Mouse (Mus musculus): ENCODE results near the gene Vwa3b. TPM values are rescaled to one million over a fixed set of nuclear protein-coding genes. Genes with fewer than 3 reads are reported as not detected.
A peak's percentile ranks its signal among the peaks of the same experiment; 100 is the strongest.

The Vwa3b gene
- polyA plus RNA-seq, 1 experiment from 2014 or later = 1.5 TPM

DNA sequence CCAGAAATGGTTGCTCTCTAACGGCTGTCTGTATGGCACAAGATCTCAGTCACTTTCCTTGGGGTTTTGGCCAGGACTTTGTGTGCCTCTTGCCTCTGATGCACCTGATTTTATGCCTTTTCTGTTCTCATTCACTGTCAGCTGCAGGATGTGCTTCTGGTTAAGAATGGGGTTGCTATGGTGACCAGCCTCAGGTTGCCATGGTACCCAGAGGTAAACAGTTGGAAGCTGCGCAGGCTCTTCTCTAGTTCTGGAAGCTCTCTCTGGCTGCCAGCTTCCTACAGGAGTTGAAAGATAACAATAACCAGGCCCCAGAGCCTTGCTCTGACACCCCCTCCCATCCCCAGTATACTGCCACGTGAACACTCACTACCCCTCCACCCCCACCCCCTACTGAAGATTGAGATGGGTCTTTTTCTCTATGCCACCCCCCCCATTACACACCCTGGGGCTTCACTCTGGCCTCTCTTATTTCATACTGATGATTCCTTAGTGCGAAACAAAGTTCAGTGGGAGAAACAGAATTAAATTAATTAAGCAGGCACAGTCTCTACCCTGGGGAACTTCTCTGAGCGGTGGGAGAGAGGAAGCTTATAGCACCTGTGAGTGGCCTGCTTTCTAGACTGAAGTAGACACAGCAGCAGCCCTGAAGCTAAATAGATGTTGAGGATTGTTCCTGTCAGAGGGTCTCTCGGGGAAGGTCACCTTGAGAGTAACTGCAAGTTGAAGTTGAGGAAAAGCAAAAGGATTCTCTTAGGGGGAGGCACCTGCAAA, 193.9 kb downstream of the Vwa3b start:
- peak; percentile 96 for ATAC-seq (ENCODE audit: low FRiP score)
- peaks cover 20% of the 10 kb centered on the region for H3K27me3 ChIP-seq
- peaks cover 22% of the 10 kb centered on the region for H3K4me1 ChIP-seq (replicated peaks)
- no peaks in the 10 kb centered on the region for H3K36me3 ChIP-seq
- no peak overlapping the region for H3K9ac ChIP-seq
- H3K4me3 ChIP-seq = no peak overlapping the region
- H3K9me3 ChIP-seq = no peaks in the 10 kb centered on the region
- 31% methylated on average over 6 of the region's 6 CpGs for WGBS
- H3K4me2 ChIP-seq = no peak overlapping the region
- H3K27ac ChIP-seq = no peak overlapping the region; the same call in 1 of the 2 replicates

DNA sequence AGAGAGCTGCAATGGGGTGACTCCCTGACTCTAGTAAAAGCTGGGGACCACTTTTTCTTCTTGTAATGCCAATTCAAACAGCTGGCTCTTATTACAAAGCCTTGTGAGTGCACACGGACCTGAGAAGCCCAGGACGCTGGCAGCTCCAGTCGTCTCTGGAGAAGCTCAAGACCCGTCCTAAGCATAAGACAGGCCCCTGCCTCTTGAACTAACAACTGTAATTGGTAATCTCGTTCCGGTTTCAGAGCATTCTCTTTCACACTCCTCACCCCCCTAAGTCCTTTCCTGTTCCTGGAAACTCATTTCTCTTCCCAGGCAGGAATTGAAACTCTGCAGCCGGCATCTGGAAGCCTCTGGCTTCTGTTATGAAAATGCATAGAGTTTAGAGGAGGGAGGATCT, 195.6 kb downstream of the Vwa3b start:
- Histone ChIP-seq H3K4me2 (no peak overlapping the region), H3K9ac (no peak overlapping the region), H3K4me3 (no peak overlapping the region), H3K27ac (no peak overlapping the region), H3K9me3 (no peaks in the 10 kb centered on the region), H3K36me3 (no peaks in the 10 kb centered on the region), H3K4me1 (replicated peaks) (peaks cover 22% of the 10 kb centered on the region), H3K27me3 (peaks cover 17% of the 10 kb centered on the region)
- ATAC-seq (ENCODE audit: low FRiP score) = no peak
- 87% methylated on average over 7 of the region's 7 CpGs for WGBS

DNA sequence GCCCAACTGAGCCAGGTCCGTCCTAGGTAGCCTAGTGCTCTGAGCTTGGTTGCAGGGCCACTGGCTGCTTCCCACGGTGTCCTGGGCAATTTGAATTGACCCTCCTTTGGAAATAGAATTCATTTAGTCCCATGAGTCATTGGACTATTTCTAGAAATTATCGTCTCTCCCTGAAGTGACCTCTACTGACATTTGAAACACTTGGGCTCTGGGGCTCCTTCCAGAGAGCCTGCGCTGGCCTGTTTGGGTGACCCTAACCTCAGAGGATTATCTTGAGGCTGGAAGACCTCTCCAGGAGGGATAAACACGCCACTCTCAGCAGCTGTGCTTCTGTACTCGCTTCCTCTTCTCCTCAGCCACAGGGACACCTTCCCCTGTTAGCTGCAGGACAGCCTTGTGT, 204.0 kb downstream of the Vwa3b start:
- Histone ChIP-seq H3K4me1 (replicated peaks) (no peaks in the 10 kb centered on the region), H3K4me3 (no peak overlapping the region), H3K9ac (no peak overlapping the region), H3K27ac (no peak overlapping the region), H3K4me2 (no peak overlapping the region), H3K27me3 (no peaks in the 10 kb centered on the region), H3K36me3 (no peaks in the 10 kb centered on the region), H3K9me3 (peaks cover 6% of the 10 kb centered on the region; the same call in 1 of the 2 replicates)
- ATAC-seq (ENCODE audit: low FRiP score) = no peak
- 80% methylated on average over 6 of the region's 6 CpGs for WGBS

GRCm38 (mm10) chr1:37231295-37231701, 204.9 kb downstream of the Vwa3b start:
- Histone ChIP-seq H3K4me2 (no peak overlapping the region), H3K4me1 (replicated peaks) (no peaks in the 10 kb centered on the region), H3K27me3 (no peaks in the 10 kb centered on the region), H3K9me3 (peaks cover 6% of the 10 kb centered on the region; the same call in 1 of the 2 replicates), H3K36me3 (no peaks in the 10 kb centered on the region), H3K4me3 (no peak overlapping the region), H3K9ac (no peak overlapping the region), H3K27ac (no peak overlapping the region)
- ATAC-seq (ENCODE audit: low FRiP score) = no peak
- 76% methylated on average over 6 of the region's 6 CpGs for WGBS

Other genes starting within 250 kb of the Vwa3b start
- gene Tmem131, start 82.9 kb upstream of the Vwa3b start, polyA plus RNA-seq (2015; fragmentation: Nextera tagmentation; extraction: Ambion mirVana) = 11.6 and 11.7 TPM in 2 replicates
- 0.13 TPM in 1 of 2 replicates, not detected in the other for gene Cnga3, start 187.8 kb downstream of the Vwa3b start, polyA plus RNA-seq (2015; fragmentation: Nextera tagmentation; extraction: Ambion mirVana)

Data from hindbrain, embryonic 13.5 days (tissue).